Mouse (Mus musculus) neural tube, embryonic 14.5 days (tissue): Measurements from ENCODE around the gene Gm20509. TPM values are rescaled to one million over a fixed set of nuclear protein-coding genes. Genes with fewer than 3 reads are reported as not detected.
"Not testable (repeated sequence)": the region's sequence is repeated elsewhere in the genome, so short reads cannot be mapped to it uniquely, and the experiment has no call there.

Experiments
- ATAC-seq: fragments of 200-750 bp; cut with Nextera tagmentation; 2 replicates; pipeline ENCODE4 v1.8.0; 2017; ENCODE audit warnings: low read depth, mild to moderate bottlenecking, moderate TSS enrichment, moderate library complexity
- H3K27ac ChIP-seq: fragments of 300-500 bp; sonication (generic); 2 replicates; pipeline ENCODE4 v1.5.1; 2014; ENCODE audit warnings: low read depth, mild to moderate bottlenecking, control low read depth, low read length, moderate library complexity, mixed read lengths
- H3K27me3 ChIP-seq: fragments of 300-500 bp; sonication (generic); 2 replicates; pipeline ENCODE4 v1.6.1; 2014; ENCODE audit warnings: low read length; ENCODE audit not compliant: control insufficient read depth, insufficient read depth
- H3K36me3 ChIP-seq: fragments of 300-500 bp; sonication (generic); 2 replicates; pipeline ENCODE4 v1.6.1; 2014; ENCODE audit warnings: low read length, mixed read lengths; ENCODE audit not compliant: control insufficient read depth, insufficient read depth
- H3K4me1 ChIP-seq: fragments of 300-500 bp; sonication (generic); 2 replicates; pipeline ENCODE4 v1.6.1; 2014; ENCODE audit warnings: low read length; ENCODE audit not compliant: control insufficient read depth, insufficient read depth
- H3K4me2 ChIP-seq: fragments of 300-500 bp; sonication (generic); 2 replicates; pipeline ENCODE4 v1.6.1; 2014; ENCODE audit warnings: mild to moderate bottlenecking, low read depth, low read length, control low read depth
- H3K4me3 ChIP-seq: fragments of 300-500 bp; sonication (generic); 2 replicates; pipeline ENCODE4 v1.5.1; 2014; ENCODE audit warnings: low read depth, low read length, control low read depth, mixed read lengths
- H3K9ac ChIP-seq: fragments of 300-500 bp; sonication (generic); replicated peaks from 2 replicates; pipeline ENCODE4 v1.6.1; 2014; ENCODE audit warnings: low read depth, mild to moderate bottlenecking, control low read depth, low read length, mixed read lengths
- H3K9me3 ChIP-seq: fragments of 300-500 bp; sonication (generic); 2 replicates; pipeline ENCODE4 v1.6.1; 2016; ENCODE audit warnings: low read length; ENCODE audit not compliant: control insufficient read depth
- WGBS: fragments of 180-500 bp; shearing (Covaris S2); extraction: QIAGEN DNeasy Blood & Tissue Kit; methylation state at CpG from one replicate; pipeline ENCODE4 v1.1.7; 2014; 5-methylcytosine and 5-hydroxymethylcytosine counted together
- polyA plus RNA-seq: library from polyadenylated mRNA; unstranded; fragments of >200 nt; fragmentation: Nextera tagmentation; extraction: Ambion mirVana; gene quantifications from 2 replicates; pipeline ENCODE4 v1.2.1, GENCODE M21; 2014

Gene Gm20509
- polyA plus RNA-seq, 1 experiment from 2014 or later, result not detected

GRCm38 (mm10) chr9:73073169-73073568, 29.1 kb upstream of the Gm20509 start:
- Histone ChIP-seq H3K9me3 (no peaks in the 10 kb centered on the region), H3K4me1 (no peaks in the 10 kb centered on the region; the same call in 1 of the 2 replicates), H3K36me3 (no peaks in the 10 kb centered on the region), H3K9ac (no peak overlapping the region), H3K27ac (no peak overlapping the region), H3K4me3 (no peak overlapping the region), H3K4me2 (no peak overlapping the region), H3K27me3 (no peaks in the 10 kb centered on the region)
- ATAC-seq, result no peak
- WGBS, result 97% methylated on average over 5 of the region's 5 CpGs

GRCm38 (mm10) chr9:73079349-73079748, 22.9 kb upstream of the Gm20509 start:
- not testable (repeated sequence) for H3K4me1 ChIP-seq, H3K27ac ChIP-seq, H3K27me3 ChIP-seq, H3K9ac ChIP-seq, H3K36me3 ChIP-seq, ATAC-seq, H3K9me3 ChIP-seq, H3K4me2 ChIP-seq, H3K4me3 ChIP-seq
- WGBS, result 90% methylated on average over 9 of the region's 12 CpGs

- Histone ChIP-seq H3K9ac (no peak overlapping the region), H3K4me1 (no peaks in the 10 kb centered on the region), H3K36me3 (no peaks in the 10 kb centered on the region), H3K27ac (no peak overlapping the region), H3K4me2 (no peak overlapping the region), H3K9me3 (no peaks in the 10 kb centered on the region), H3K4me3 (no peak overlapping the region), H3K27me3 (no peaks in the 10 kb centered on the region)
- 38% methylated on average over 7 of the region's 7 CpGs for WGBS
- no peak for ATAC-seq
These were observed 22.4 kb upstream of the Gm20509 start for GRCm38 (mm10) chr9:73079801-73080325.

GRCm38 (mm10) chr9:73082291-73083000, 19.8 kb upstream of the Gm20509 start:
- Histone ChIP-seq H3K4me3 (no peak overlapping the region), H3K9ac (no peak overlapping the region), H3K36me3 (no peaks in the 10 kb centered on the region), H3K9me3 (no peaks in the 10 kb centered on the region), H3K27ac (no peak overlapping the region), H3K4me2 (no peak overlapping the region), H3K27me3 (no peaks in the 10 kb centered on the region), H3K4me1 (no peaks in the 10 kb centered on the region)
- 80% methylated on average over 8 of the region's 8 CpGs for WGBS
- ATAC-seq, result no peak

GRCm38 (mm10) chr9:73083956-73084355, 18.3 kb upstream of the Gm20509 start:
- WGBS, result 73% methylated on average over 6 of the region's 6 CpGs
- no peaks in the 10 kb centered on the region for H3K36me3 ChIP-seq

GRCm38 (mm10) chr9:73085845-73086244, 16.4 kb upstream of the Gm20509 start:
- H3K9ac ChIP-seq, result no peak overlapping the region
- H3K36me3 ChIP-seq, result no peaks in the 10 kb centered on the region
- H3K4me3 ChIP-seq, result no peak overlapping the region
- no peaks in the 10 kb centered on the region for H3K27me3 ChIP-seq
- no peak overlapping the region for H3K27ac ChIP-seq
- no peak for ATAC-seq
- H3K4me2 ChIP-seq, result no peak overlapping the region
- H3K9me3 ChIP-seq, result no peaks in the 10 kb centered on the region
- H3K4me1 ChIP-seq, result no peaks in the 10 kb centered on the region
- 86% methylated on average over 6 of the region's 6 CpGs for WGBS

More at GRCm38 (mm10) chr9:73083956-73084355, 18.3 kb upstream of the Gm20509 start:
- no peaks in the 10 kb centered on the region for H3K4me1 ChIP-seq
- no peaks in the 10 kb centered on the region for H3K9me3 ChIP-seq
- no peaks in the 10 kb centered on the region for H3K27me3 ChIP-seq
- H3K9ac ChIP-seq, result no peak overlapping the region
- H3K4me3 ChIP-seq, result no peak overlapping the region
- ATAC-seq, result no peak
- H3K27ac ChIP-seq, result no peak overlapping the region
- no peak overlapping the region for H3K4me2 ChIP-seq

DNA sequence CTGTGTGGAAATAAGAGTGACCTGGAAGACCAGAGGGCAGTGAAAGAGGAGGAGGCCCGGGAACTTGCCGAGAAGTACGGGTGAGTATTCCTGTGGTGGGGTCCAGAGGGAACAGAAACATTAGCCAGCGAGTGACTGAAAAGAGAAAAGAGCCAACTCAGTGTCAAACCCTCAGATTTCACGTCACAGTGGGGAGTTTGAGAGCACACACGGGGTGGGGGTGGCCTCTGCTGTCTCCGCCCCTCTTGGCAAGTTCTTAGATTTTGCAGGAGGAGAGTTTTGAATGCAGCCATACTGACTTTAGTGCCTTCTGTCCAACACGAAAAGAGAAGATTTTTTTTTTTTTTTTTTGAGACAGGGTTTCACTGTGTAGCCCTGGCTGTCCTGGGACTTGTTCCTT, 15.1 kb upstream of the Gm20509 start:
- no peaks in the 10 kb centered on the region for H3K36me3 ChIP-seq
- 64% methylated on average over 8 of the region's 8 CpGs for WGBS
- no peaks in the 10 kb centered on the region for H3K9me3 ChIP-seq
- ATAC-seq, result no peak
- no peaks in the 10 kb centered on the region for H3K27me3 ChIP-seq
- H3K27ac ChIP-seq, result no peak overlapping the region
- no peak overlapping the region for H3K9ac ChIP-seq
- H3K4me2 ChIP-seq, result no peak overlapping the region
- no peaks in the 10 kb centered on the region for H3K4me1 ChIP-seq
- H3K4me3 ChIP-seq, result no peak overlapping the region

- H3K4me2 ChIP-seq, result no peak overlapping the region
- WGBS, result 76% methylated on average over 5 of the region's 5 CpGs
- no peaks in the 10 kb centered on the region for H3K9me3 ChIP-seq
- no peaks in the 10 kb centered on the region for H3K36me3 ChIP-seq
- H3K4me1 ChIP-seq, result no peaks in the 10 kb centered on the region
- H3K27me3 ChIP-seq, result no peaks in the 10 kb centered on the region
- ATAC-seq, result no peak
- no peak overlapping the region for H3K9ac ChIP-seq
- no peak overlapping the region for H3K27ac ChIP-seq
- H3K4me3 ChIP-seq, result no peak overlapping the region
These were observed 14.7 kb upstream of the Gm20509 start for GRCm38 (mm10) chr9:73087581-73087980.

- H3K36me3 ChIP-seq, result no peaks in the 10 kb centered on the region
- H3K4me3 ChIP-seq, result no peak overlapping the region
- no peaks in the 10 kb centered on the region for H3K9me3 ChIP-seq
- WGBS, result 76% methylated on average over 16 of the region's 16 CpGs
- no peaks in the 10 kb centered on the region for H3K27me3 ChIP-seq
- no peak overlapping the region for H3K27ac ChIP-seq
- H3K4me1 ChIP-seq, result no peaks in the 10 kb centered on the region
- no peak overlapping the region for H3K4me2 ChIP-seq
- no peak for ATAC-seq
- no peak overlapping the region for H3K9ac ChIP-seq
These were observed 12.9 kb upstream of the Gm20509 start for GRCm38 (mm10) chr9:73089222-73089920.
